Mouse (Mus musculus): Measurements from ENCODE around the gene Rnf126. TPM values are rescaled to one million over a fixed set of nuclear protein-coding genes. Genes with fewer than 3 reads are reported as not detected.

Rnf126 gene
- polyA plus RNA-seq, 1 experiment from 2014 or later = 74.8 TPM

Other genes with a start within 250 kb of the Rnf126 start
- gene Plpp2, start 233.2 kb downstream of the Rnf126 start, polyA plus RNA-seq (2015; fragmentation: Nextera tagmentation; extraction: Ambion mirVana) = 7.0 and 7.9 TPM in 2 replicates
- gene Mier2, start 211.8 kb downstream of the Rnf126 start, polyA plus RNA-seq (2015; fragmentation: Nextera tagmentation; extraction: Ambion mirVana) = 53.9 and 60.2 TPM in 2 replicates
- gene Theg, start 179.6 kb downstream of the Rnf126 start, polyA plus RNA-seq (2015; fragmentation: Nextera tagmentation; extraction: Ambion mirVana) = not detected in 2 replicates
- 0.08 and 0.11 TPM in 2 replicates for gene C2cd4c, start 152.9 kb downstream of the Rnf126 start, polyA plus RNA-seq (2015; fragmentation: Nextera tagmentation; extraction: Ambion mirVana)
- gene Shc2, start 129.0 kb downstream of the Rnf126 start, polyA plus RNA-seq (2015; fragmentation: Nextera tagmentation; extraction: Ambion mirVana) = 8.2 and 11.4 TPM in 2 replicates
- 0.13 TPM in 1 of 2 replicates, not detected in the other for gene Odf3l2, start 121.2 kb downstream of the Rnf126 start, polyA plus RNA-seq (2015; fragmentation: Nextera tagmentation; extraction: Ambion mirVana)
- 0.31 and 0.43 TPM in 2 replicates for gene Madcam1, start 102.4 kb downstream of the Rnf126 start, polyA plus RNA-seq (2015; fragmentation: Nextera tagmentation; extraction: Ambion mirVana)
- 67.8 and 73.0 TPM in 2 replicates for gene Tpgs1, start 97.6 kb downstream of the Rnf126 start, polyA plus RNA-seq (2015; fragmentation: Nextera tagmentation; extraction: Ambion mirVana)
- gene Cdc34, start 84.8 kb downstream of the Rnf126 start, polyA plus RNA-seq (2015; fragmentation: Nextera tagmentation; extraction: Ambion mirVana) = 101 and 109 TPM in 2 replicates
- 1.3 and 1.4 TPM in 2 replicates for gene Gzmm, start 77.9 kb downstream of the Rnf126 start, polyA plus RNA-seq (2015; fragmentation: Nextera tagmentation; extraction: Ambion mirVana)
- 489 and 502 TPM in 2 replicates for gene Bsg, start 62.5 kb downstream of the Rnf126 start, polyA plus RNA-seq (2015; fragmentation: Nextera tagmentation; extraction: Ambion mirVana)
- 0.06 and 0.10 TPM in 2 replicates for gene Hcn2, start 50.3 kb downstream of the Rnf126 start, polyA plus RNA-seq (2015; fragmentation: Nextera tagmentation; extraction: Ambion mirVana)
- 39.1 and 43.8 TPM in 2 replicates for gene Polrmt, start 20.4 kb downstream of the Rnf126 start, polyA plus RNA-seq (2015; fragmentation: Nextera tagmentation; extraction: Ambion mirVana)
- 0.48 and 0.71 TPM in 2 replicates for gene Fgf22, start 11.9 kb downstream of the Rnf126 start, polyA plus RNA-seq (2015; fragmentation: Nextera tagmentation; extraction: Ambion mirVana)
- 0.40 and 0.62 TPM in 2 replicates for gene Fstl3, start 10.3 kb upstream of the Rnf126 start, polyA plus RNA-seq (2015; fragmentation: Nextera tagmentation; extraction: Ambion mirVana)
- 0.09 and 0.13 TPM in 2 replicates for gene Prss57, start 24.0 kb upstream of the Rnf126 start, polyA plus RNA-seq (2015; fragmentation: Nextera tagmentation; extraction: Ambion mirVana)
- gene Palm, start 26.6 kb upstream of the Rnf126 start, polyA plus RNA-seq (2015; fragmentation: Nextera tagmentation; extraction: Ambion mirVana) = 214 and 234 TPM in 2 replicates
- gene Misp, start 54.0 kb upstream of the Rnf126 start, polyA plus RNA-seq (2015; fragmentation: Nextera tagmentation; extraction: Ambion mirVana) = 0.71 and 1.1 TPM in 2 replicates
- gene Ptbp1, start 87.5 kb upstream of the Rnf126 start, polyA plus RNA-seq (2015; fragmentation: Nextera tagmentation; extraction: Ambion mirVana) = 148 and 171 TPM in 2 replicates
- gene Prtn3, start 107.5 kb upstream of the Rnf126 start, polyA plus RNA-seq (2015; fragmentation: Nextera tagmentation; extraction: Ambion mirVana) = 12.8 and 15.9 TPM in 2 replicates
- 290 and 308 TPM in 2 replicates for gene Plppr3, start 107.7 kb upstream of the Rnf126 start, polyA plus RNA-seq (2015; fragmentation: Nextera tagmentation; extraction: Ambion mirVana)
- gene Elane, start 119.3 kb upstream of the Rnf126 start, polyA plus RNA-seq (2015; fragmentation: Nextera tagmentation; extraction: Ambion mirVana) = 0.24 TPM in 1 of 2 replicates, not detected in the other
- gene Cfd, start 123.9 kb upstream of the Rnf126 start, polyA plus RNA-seq (2015; fragmentation: Nextera tagmentation; extraction: Ambion mirVana) = not detected in 2 replicates
- 49.0 and 59.0 TPM in 2 replicates for gene Med16, start 142.0 kb upstream of the Rnf126 start, polyA plus RNA-seq (2015; fragmentation: Nextera tagmentation; extraction: Ambion mirVana)
- gene Gm26602, start 143.9 kb upstream of the Rnf126 start, polyA plus RNA-seq (2015; fragmentation: Nextera tagmentation; extraction: Ambion mirVana) = 33.6 TPM in 1 of 2 replicates, not detected in the other
- gene Kiss1r, start 150.0 kb upstream of the Rnf126 start, polyA plus RNA-seq (2015; fragmentation: Nextera tagmentation; extraction: Ambion mirVana) = 1.0 and 1.3 TPM in 2 replicates
- gene R3hdm4, start 154.3 kb upstream of the Rnf126 start, polyA plus RNA-seq (2015; fragmentation: Nextera tagmentation; extraction: Ambion mirVana) = 200 and 217 TPM in 2 replicates
- 2.5 and 3.6 TPM in 2 replicates for gene Arid3a, start 160.1 kb upstream of the Rnf126 start, polyA plus RNA-seq (2015; fragmentation: Nextera tagmentation; extraction: Ambion mirVana)
- 80.2 and 94.8 TPM in 2 replicates for gene Wdr18, start 193.2 kb upstream of the Rnf126 start, polyA plus RNA-seq (2015; fragmentation: Nextera tagmentation; extraction: Ambion mirVana)
- gene Grin3b, start 203.8 kb upstream of the Rnf126 start, polyA plus RNA-seq (2015; fragmentation: Nextera tagmentation; extraction: Ambion mirVana) = 0.38 and 0.57 TPM in 2 replicates
- 11.2 and 12.0 TPM in 2 replicates for gene Tmem259, start 217.4 kb upstream of the Rnf126 start, polyA plus RNA-seq (2015; fragmentation: Nextera tagmentation; extraction: Ambion mirVana)
- gene Cnn2, start 221.6 kb upstream of the Rnf126 start, polyA plus RNA-seq (2015; fragmentation: Nextera tagmentation; extraction: Ambion mirVana) = 30.0 and 32.2 TPM in 2 replicates
- gene Abca7, start 229.5 kb upstream of the Rnf126 start, polyA plus RNA-seq (2015; fragmentation: Nextera tagmentation; extraction: Ambion mirVana) = 3.1 and 3.9 TPM in 2 replicates
- 1.2 and 1.3 TPM in 2 replicates for gene Arhgap45, start 249.7 kb upstream of the Rnf126 start, polyA plus RNA-seq (2015; fragmentation: Nextera tagmentation; extraction: Ambion mirVana)